Mouse (Mus musculus): ENCODE measurements around the gene Olfr1115. TPM values are rescaled to one million over a fixed set of nuclear protein-coding genes. Genes with fewer than 3 reads are reported as not detected.
"Not testable (repeated sequence)": the region's sequence is repeated elsewhere in the genome, so short reads cannot be mapped to it uniquely, and the experiment has no call there.

The Olfr1115 gene
- polyA plus RNA-seq (2015; fragmentation: Nextera tagmentation; extraction: Ambion mirVana), result not detected in 2 replicates

DNA sequence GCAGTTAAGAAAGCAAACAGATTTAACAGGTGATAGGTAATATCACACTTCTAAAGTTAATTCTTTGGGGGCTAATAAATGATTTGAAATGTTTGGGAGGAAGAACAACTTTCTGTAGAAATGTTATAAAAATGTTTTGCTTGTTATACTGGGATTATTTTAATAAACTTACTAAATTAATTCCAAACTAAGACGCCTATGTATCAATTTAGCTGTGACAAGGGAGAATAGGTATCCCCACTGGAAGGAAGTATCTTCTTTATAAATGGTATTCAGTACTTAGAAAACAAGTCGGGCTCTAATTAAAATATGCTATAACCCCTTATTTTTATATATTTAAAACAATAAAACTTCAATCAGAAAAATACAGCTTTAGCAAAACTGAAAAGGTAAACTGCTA, at the start of gene Olfr1115:
TSS of gene Olfr1115 (plus strand) at position 301 of the 400 bp plus-strand sequence.
- ATAC-seq (ENCODE audit: insufficient number of reproducible peaks, insufficient read depth, low FRiP score, low TSS enrichment, low read depth), result no peak
- Histone ChIP-seq H3K36me3 (no peaks in the 10 kb centered on the region), H3K27me3 (no peaks in the 10 kb centered on the region), H3K9me3 (no peaks in the 10 kb centered on the region), H3K4me1 (no peaks in the 10 kb centered on the region), H3K9ac (no peak within 1 kb of the TSS), H3K27ac (no peak within 1 kb of the TSS), H3K4me2 (no peak within 1 kb of the TSS), H3K4me3 (no peak within 1 kb of the TSS)
- 82% methylated on average over 2 of the region's 2 CpGs for WGBS

- Histone ChIP-seq H3K9me3 (no peaks in the 10 kb centered on the region), H3K9ac (no peak within 1 kb of the TSS), H3K27ac (no peak within 1 kb of the TSS), H3K4me3 (no peak within 1 kb of the TSS), H3K27me3 (no peaks in the 10 kb centered on the region), H3K4me1 (no peaks in the 10 kb centered on the region), H3K36me3 (no peaks in the 10 kb centered on the region), H3K4me2 (no peak within 1 kb of the TSS)
- no peak for ATAC-seq (ENCODE audit: insufficient number of reproducible peaks, insufficient read depth, low FRiP score, low TSS enrichment, low read depth)
- WGBS, result 87% methylated on average over 2 of the region's 2 CpGs
Observed at GRCm38 (mm10) chr2:87208670-87209069, 39.1 kb upstream of the Olfr1115 start, which contains the start of gene Olfr1113. Gene Olfr1113, plus strand, starts transcription at chr2:87208970.

- Histone ChIP-seq H3K9ac (no peak within 1 kb of the TSS), H3K36me3 (no peaks in the 10 kb centered on the region), H3K9me3 (no peaks in the 10 kb centered on the region), H3K27ac (no peak within 1 kb of the TSS), H3K4me2 (no peak within 1 kb of the TSS), H3K4me1 (no peaks in the 10 kb centered on the region), H3K4me3 (no peak within 1 kb of the TSS), H3K27me3 (no peaks in the 10 kb centered on the region)
- ATAC-seq (ENCODE audit: insufficient number of reproducible peaks, insufficient read depth, low FRiP score, low TSS enrichment, low read depth), result no peak
- WGBS, result 81% methylated on average over 1 of the region's 1 CpGs
Observed at GRCm38 (mm10) chr2:87267234-87267633, 19.4 kb downstream of the Olfr1115 start, which contains the start of gene Olfr1116. Gene Olfr1116, plus strand, starts transcription at chr2:87267534.

DNA sequence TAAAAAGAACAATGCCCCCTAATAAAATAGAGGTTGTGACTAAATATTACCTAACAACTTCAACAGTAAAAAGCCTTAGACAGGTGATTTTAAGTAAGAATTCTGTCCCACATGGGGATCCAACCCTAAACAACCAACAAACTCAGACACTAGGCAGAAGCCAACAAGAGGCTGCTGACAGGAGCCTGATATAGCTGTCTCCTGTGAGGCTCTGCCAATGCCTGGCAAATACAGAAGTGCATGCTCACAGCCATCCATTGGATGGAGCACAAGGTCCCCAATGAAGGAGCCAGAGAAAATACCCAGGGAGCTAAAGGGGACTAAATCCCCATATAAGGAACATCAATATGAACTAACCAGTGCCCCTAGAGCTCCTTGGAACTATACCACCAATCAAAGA, 46.2 kb downstream of the Olfr1115 start:
- ATAC-seq (ENCODE audit: insufficient number of reproducible peaks, insufficient read depth, low FRiP score, low TSS enrichment, low read depth); H3K9ac ChIP-seq; H3K4me1 ChIP-seq; H3K9me3 ChIP-seq; H3K4me3 ChIP-seq; H3K4me2 ChIP-seq; H3K27ac ChIP-seq; H3K36me3 ChIP-seq; H3K27me3 ChIP-seq: not testable (repeated sequence)

Small RNA genes within 50 kb of the gene (microRNA-seq; reads per million reads assigned to microRNA genes)
- not detected for gene Gm27438

Other genes starting within 250 kb of the Olfr1115 start
- gene Olfr1102, start 249.6 kb upstream of the Olfr1115 start, polyA plus RNA-seq (2015; fragmentation: Nextera tagmentation; extraction: Ambion mirVana), result not detected in 2 replicates
- not detected in 2 replicates for gene Olfr1104, start 220.9 kb upstream of the Olfr1115 start, polyA plus RNA-seq (2015; fragmentation: Nextera tagmentation; extraction: Ambion mirVana)
- not detected in 2 replicates for gene Olfr1105, start 211.5 kb upstream of the Olfr1115 start, polyA plus RNA-seq (2015; fragmentation: Nextera tagmentation; extraction: Ambion mirVana)
- not detected in 2 replicates for gene Olfr1106, start 195.7 kb upstream of the Olfr1115 start, polyA plus RNA-seq (2015; fragmentation: Nextera tagmentation; extraction: Ambion mirVana)
- not detected in 2 replicates for gene Olfr1107, start 172.2 kb upstream of the Olfr1115 start, polyA plus RNA-seq (2015; fragmentation: Nextera tagmentation; extraction: Ambion mirVana)
- gene Olfr1109, start 152.0 kb upstream of the Olfr1115 start, polyA plus RNA-seq (2015; fragmentation: Nextera tagmentation; extraction: Ambion mirVana), result not detected in 2 replicates
- gene Olfr259, start 133.4 kb upstream of the Olfr1115 start, polyA plus RNA-seq (2015; fragmentation: Nextera tagmentation; extraction: Ambion mirVana), result not detected in 2 replicates
- gene Olfr1110, start 107.7 kb upstream of the Olfr1115 start, polyA plus RNA-seq (2015; fragmentation: Nextera tagmentation; extraction: Ambion mirVana), result 0.08 TPM in 1 of 2 replicates, not detected in the other
- not detected in 2 replicates for gene Olfr1111, start 95.4 kb upstream of the Olfr1115 start, polyA plus RNA-seq (2015; fragmentation: Nextera tagmentation; extraction: Ambion mirVana)
- not detected in 2 replicates for gene Olfr1112, start 60.2 kb upstream of the Olfr1115 start, polyA plus RNA-seq (2015; fragmentation: Nextera tagmentation; extraction: Ambion mirVana)
- not detected in 2 replicates for gene Olfr1113, start 39.0 kb upstream of the Olfr1115 start, polyA plus RNA-seq (2015; fragmentation: Nextera tagmentation; extraction: Ambion mirVana)
- not detected in 2 replicates for gene Olfr1116, start 19.5 kb downstream of the Olfr1115 start, polyA plus RNA-seq (2015; fragmentation: Nextera tagmentation; extraction: Ambion mirVana)
- not detected in 2 replicates for gene Olfr1118, start 59.6 kb downstream of the Olfr1115 start, polyA plus RNA-seq (2015; fragmentation: Nextera tagmentation; extraction: Ambion mirVana)
- not detected in 2 replicates for gene Olfr1120, start 106.8 kb downstream of the Olfr1115 start, polyA plus RNA-seq (2015; fragmentation: Nextera tagmentation; extraction: Ambion mirVana)
- not detected in 2 replicates for gene Olfr1121, start 121.9 kb downstream of the Olfr1115 start, polyA plus RNA-seq (2015; fragmentation: Nextera tagmentation; extraction: Ambion mirVana)
- gene Olfr1122, start 137.8 kb downstream of the Olfr1115 start, polyA plus RNA-seq (2015; fragmentation: Nextera tagmentation; extraction: Ambion mirVana), result not detected in 2 replicates
- gene Olfr1123, start 168.6 kb downstream of the Olfr1115 start, polyA plus RNA-seq (2015; fragmentation: Nextera tagmentation; extraction: Ambion mirVana), result not detected in 2 replicates
- gene Olfr1124, start 182.3 kb downstream of the Olfr1115 start, polyA plus RNA-seq (2015; fragmentation: Nextera tagmentation; extraction: Ambion mirVana), result 0.14 TPM in 1 of 2 replicates, not detected in the other
- not detected in 2 replicates for gene Olfr1126, start 205.9 kb downstream of the Olfr1115 start, polyA plus RNA-seq (2015; fragmentation: Nextera tagmentation; extraction: Ambion mirVana)
- not detected in 2 replicates for gene Pramel7, start 249.1 kb downstream of the Olfr1115 start, polyA plus RNA-seq (2015; fragmentation: Nextera tagmentation; extraction: Ambion mirVana)

Data from embryonic facial prominence, embryonic 13.5 days (tissue).